Mouse (Mus musculus) kidney, adult 2 months (tissue): ENCODE measurements around the gene Tmbim7.

ENCODE experiments used
- CTCF ChIP-seq: fragments of 200-500 bp; conservative IDR thresholded peaks from 2 replicates; pipeline ENCODE4 v1.5.1; 2011; ENCODE audit warnings: low read depth, mild to moderate bottlenecking, control low read depth, low read length, moderate library complexity, mixed read lengths; ENCODE audit not compliant: insufficient read depth, insufficient read length
- POLR2A ChIP-seq: fragments of 200-500 bp; IDR thresholded peaks from one replicate; pipeline ENCODE4 v1.6.1; 2011; ENCODE audit warnings: low read depth, low read length, control low read depth

GRCm38 (mm10) chr5:3645326-3645725 is 5.7 kb upstream of the Tmbim7 start:
- TF ChIP-seq CTCF = no peak
- no peak for TF ChIP-seq POLR2A
